Mouse (Mus musculus): Measurements from ENCODE around the gene Fam184b. TPM values are rescaled to one million over a fixed set of nuclear protein-coding genes. Genes with fewer than 3 reads are reported as not detected.

Fam184b gene
- polyA plus RNA-seq, 1 experiment from 2014 or later: 6.7 TPM

DNA sequence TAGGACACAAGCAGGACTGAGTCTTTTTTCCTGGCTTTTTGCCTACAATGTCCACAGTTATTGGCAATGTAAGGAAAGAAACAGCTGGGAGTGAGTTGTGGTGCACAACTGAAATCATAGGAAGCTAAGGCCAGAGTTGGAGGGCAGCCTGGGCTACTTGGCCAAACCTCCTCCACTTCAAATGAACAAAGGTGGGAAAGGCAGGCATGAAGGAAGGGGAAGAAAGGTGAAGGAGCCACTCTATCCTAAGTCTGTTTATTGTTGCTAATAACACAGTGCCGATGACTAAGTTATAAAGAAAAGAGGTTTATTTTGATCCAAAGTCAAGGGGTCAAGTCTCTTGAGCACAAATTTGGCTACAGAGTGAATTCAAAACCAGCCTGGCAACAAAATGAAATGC, 62.0 kb downstream of the Fam184b start:
- Histone ChIP-seq H3K9me3 (ENCODE audit: control insufficient read depth, low read length) (no peaks in the 10 kb centered on the region), H3K4me3 (replicated peaks; ENCODE audit: low read length) (no peak overlapping the region), H3K27ac (no peak overlapping the region), H3K4me1 (replicated peaks; ENCODE audit: control insufficient read depth, insufficient read depth, low read length) (no peaks in the 10 kb centered on the region), H3K27me3 (ENCODE audit: control insufficient read depth, insufficient read depth, low read length) (no peaks in the 10 kb centered on the region), H3K9ac (no peak overlapping the region), H3K36me3 (replicated peaks; ENCODE audit: control insufficient read depth, insufficient read depth) (no peaks in the 10 kb centered on the region), H3K4me2 (replicated peaks) (no peak overlapping the region)
- no peak for DNase-seq (ENCODE audit: low spot score)
- ATAC-seq (ENCODE audit: low FRiP score): no peak
- 93% methylated on average over 1 of the region's 1 CpGs for WGBS

DNA sequence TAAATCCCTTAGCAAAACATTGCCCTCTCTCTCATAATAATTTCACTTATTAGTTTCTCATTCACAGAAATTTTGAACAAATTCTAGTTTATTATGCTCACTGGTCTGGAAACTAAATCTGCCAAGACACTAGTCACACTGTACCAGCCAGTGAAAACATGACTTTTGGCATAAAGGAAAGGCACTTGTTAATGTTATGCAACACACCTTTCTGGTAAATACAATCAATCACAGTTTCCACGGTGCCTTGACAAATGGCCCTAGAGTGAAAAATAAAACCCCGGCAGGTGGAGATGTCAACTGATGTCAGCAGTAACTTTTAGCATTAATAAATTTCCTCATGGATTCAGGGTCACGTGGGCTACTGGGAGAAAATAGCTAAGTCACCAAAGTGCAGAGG, 62.7 kb downstream of the Fam184b start:
- no peaks in the 10 kb centered on the region for H3K4me1 ChIP-seq (replicated peaks; ENCODE audit: control insufficient read depth, insufficient read depth, low read length)
- H3K36me3 ChIP-seq (replicated peaks; ENCODE audit: control insufficient read depth, insufficient read depth): no peaks in the 10 kb centered on the region
- H3K4me2 ChIP-seq (replicated peaks): no peak overlapping the region
- ATAC-seq (ENCODE audit: low FRiP score) (no peak), DNase-seq (ENCODE audit: low spot score) (no peak)
- H3K27ac ChIP-seq: no peak overlapping the region
- H3K9ac ChIP-seq: no peak overlapping the region
- H3K4me3 ChIP-seq (replicated peaks; ENCODE audit: low read length): no peak overlapping the region
- WGBS: 73% methylated on average over 3 of the region's 3 CpGs
- no peaks in the 10 kb centered on the region for H3K27me3 ChIP-seq (ENCODE audit: control insufficient read depth, insufficient read depth, low read length)
- H3K9me3 ChIP-seq (ENCODE audit: control insufficient read depth, low read length): no peaks in the 10 kb centered on the region

DNA sequence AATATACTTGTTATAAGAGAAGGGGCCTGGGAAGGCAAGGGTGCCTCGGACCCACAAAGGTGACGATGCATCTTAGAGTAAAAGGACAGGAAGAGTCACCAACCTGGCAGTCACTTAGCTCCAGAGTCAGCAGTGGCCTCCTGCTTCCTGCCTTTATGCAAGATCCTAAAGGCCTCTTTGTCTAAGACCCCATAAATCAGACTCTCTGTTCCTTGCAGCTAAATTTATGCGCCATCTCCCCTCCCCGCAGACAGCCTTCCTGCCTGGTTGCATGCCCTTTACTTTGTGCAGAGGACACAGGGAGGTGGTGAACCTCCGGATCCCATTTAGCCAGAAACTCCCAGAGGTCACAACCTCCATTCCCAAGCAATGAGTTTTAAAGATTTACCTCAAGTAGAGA, 66.6 kb downstream of the Fam184b start:
- no peak for DNase-seq (ENCODE audit: low spot score)
- Histone ChIP-seq H3K4me1 (replicated peaks; ENCODE audit: control insufficient read depth, insufficient read depth, low read length) (no peaks in the 10 kb centered on the region), H3K27me3 (ENCODE audit: control insufficient read depth, insufficient read depth, low read length) (no peaks in the 10 kb centered on the region), H3K4me2 (replicated peaks) (no peak overlapping the region), H3K36me3 (replicated peaks; ENCODE audit: control insufficient read depth, insufficient read depth) (no peaks in the 10 kb centered on the region), H3K9ac (no peak overlapping the region), H3K9me3 (ENCODE audit: control insufficient read depth, low read length) (no peaks in the 10 kb centered on the region), H3K4me3 (replicated peaks; ENCODE audit: low read length) (no peak overlapping the region), H3K27ac (no peak overlapping the region)
- WGBS: 24% methylated on average over 5 of the region's 5 CpGs
- no peak for ATAC-seq (ENCODE audit: low FRiP score)

DNA sequence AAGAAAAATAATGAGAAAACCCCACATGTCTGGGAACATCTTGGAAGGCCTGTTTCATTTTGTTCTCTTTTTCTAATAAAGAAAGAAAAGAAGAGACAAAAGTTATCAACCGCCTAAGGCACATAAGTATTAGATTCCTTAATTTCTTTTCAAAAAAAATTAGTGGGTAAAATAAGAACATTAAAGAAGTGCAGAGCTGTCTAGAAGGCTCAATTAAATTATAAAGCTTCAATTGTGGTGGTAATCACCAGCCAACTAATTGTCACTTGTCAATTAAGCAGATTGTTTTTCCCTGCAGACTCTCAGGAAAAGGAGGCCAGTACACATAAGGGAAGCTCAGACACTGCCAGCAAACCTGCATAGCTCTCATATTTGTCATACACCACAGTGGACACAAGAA, 73.6 kb downstream of the Fam184b start:
- Histone ChIP-seq H3K36me3 (replicated peaks; ENCODE audit: control insufficient read depth, insufficient read depth) (no peaks in the 10 kb centered on the region), H3K4me1 (replicated peaks; ENCODE audit: control insufficient read depth, insufficient read depth, low read length) (no peaks in the 10 kb centered on the region), H3K4me3 (replicated peaks; ENCODE audit: low read length) (no peak overlapping the region), H3K27me3 (ENCODE audit: control insufficient read depth, insufficient read depth, low read length) (no peaks in the 10 kb centered on the region), H3K9ac (no peak overlapping the region), H3K4me2 (replicated peaks) (no peak overlapping the region), H3K27ac (no peak overlapping the region), H3K9me3 (ENCODE audit: control insufficient read depth, low read length) (no peaks in the 10 kb centered on the region)
- DNase-seq (ENCODE audit: low spot score) (no peak), ATAC-seq (ENCODE audit: low FRiP score) (no peak)
- 84% methylated on average over 1 of the region's 1 CpGs for WGBS

DNA sequence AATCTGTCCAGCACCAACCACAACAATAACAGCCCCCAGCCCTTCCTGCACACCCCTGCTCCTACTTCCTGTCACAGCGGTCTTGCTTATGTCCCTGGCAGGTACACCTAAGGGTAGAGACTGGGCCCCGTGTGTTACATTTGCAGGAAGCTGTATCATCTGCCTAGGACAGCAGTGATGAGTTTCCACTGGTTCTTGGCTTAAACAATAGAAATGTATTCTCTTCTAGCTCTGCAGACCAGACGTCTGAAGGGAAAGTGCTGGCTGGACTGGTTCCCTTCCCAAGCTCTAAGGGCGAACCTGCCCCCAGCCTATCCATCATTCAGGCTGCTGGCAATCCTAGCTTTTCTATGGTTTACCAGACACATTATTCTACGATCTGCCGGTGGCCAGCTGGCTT, 75.4 kb downstream of the Fam184b start:
- no peak for DNase-seq (ENCODE audit: low spot score)
- H3K27ac ChIP-seq: no peak overlapping the region
- H3K27me3 ChIP-seq (ENCODE audit: control insufficient read depth, insufficient read depth, low read length): no peaks in the 10 kb centered on the region
- no peak for ATAC-seq (ENCODE audit: low FRiP score)
- WGBS: 69% methylated on average over 6 of the region's 6 CpGs
- no peaks in the 10 kb centered on the region for H3K36me3 ChIP-seq (replicated peaks; ENCODE audit: control insufficient read depth, insufficient read depth)
- no peak overlapping the region for H3K9ac ChIP-seq
- no peaks in the 10 kb centered on the region for H3K4me1 ChIP-seq (replicated peaks; ENCODE audit: control insufficient read depth, insufficient read depth, low read length)
- no peaks in the 10 kb centered on the region for H3K9me3 ChIP-seq (ENCODE audit: control insufficient read depth, low read length)
- H3K4me3 ChIP-seq (replicated peaks; ENCODE audit: low read length): no peak overlapping the region
- no peak overlapping the region for H3K4me2 ChIP-seq (replicated peaks)

DNA sequence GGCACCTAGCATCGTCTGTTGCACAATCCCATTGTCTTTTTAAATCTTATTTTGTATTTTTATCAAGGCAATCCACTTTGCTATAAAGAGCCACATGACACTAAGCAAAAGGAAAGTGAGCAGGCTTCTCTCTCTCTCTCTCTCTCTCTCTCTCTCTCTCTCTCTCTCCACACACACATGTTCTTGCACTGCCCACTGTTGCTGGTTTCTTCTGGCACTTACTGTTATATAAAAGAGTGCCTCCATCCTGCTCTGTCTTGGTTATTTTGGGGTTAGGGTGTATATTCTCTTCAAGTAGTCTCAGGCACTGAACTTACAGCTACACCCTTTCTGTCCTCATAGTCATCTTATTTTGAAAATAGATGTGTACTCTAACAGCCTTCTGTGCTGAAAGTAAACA, 89.8 kb downstream of the Fam184b start:
- DNase-seq (ENCODE audit: low spot score): no peak
- 92% methylated on average over 1 of the region's 1 CpGs for WGBS
- Histone ChIP-seq H3K27ac (no peak overlapping the region), H3K4me2 (replicated peaks) (no peak overlapping the region), H3K9ac (no peak overlapping the region), H3K4me3 (replicated peaks; ENCODE audit: low read length) (no peak overlapping the region), H3K4me1 (replicated peaks; ENCODE audit: control insufficient read depth, insufficient read depth, low read length) (no peaks in the 10 kb centered on the region), H3K27me3 (ENCODE audit: control insufficient read depth, insufficient read depth, low read length) (no peaks in the 10 kb centered on the region), H3K36me3 (replicated peaks; ENCODE audit: control insufficient read depth, insufficient read depth) (no peaks in the 10 kb centered on the region), H3K9me3 (ENCODE audit: control insufficient read depth, low read length) (no peaks in the 10 kb centered on the region)
- ATAC-seq (ENCODE audit: low FRiP score): no peak

DNA sequence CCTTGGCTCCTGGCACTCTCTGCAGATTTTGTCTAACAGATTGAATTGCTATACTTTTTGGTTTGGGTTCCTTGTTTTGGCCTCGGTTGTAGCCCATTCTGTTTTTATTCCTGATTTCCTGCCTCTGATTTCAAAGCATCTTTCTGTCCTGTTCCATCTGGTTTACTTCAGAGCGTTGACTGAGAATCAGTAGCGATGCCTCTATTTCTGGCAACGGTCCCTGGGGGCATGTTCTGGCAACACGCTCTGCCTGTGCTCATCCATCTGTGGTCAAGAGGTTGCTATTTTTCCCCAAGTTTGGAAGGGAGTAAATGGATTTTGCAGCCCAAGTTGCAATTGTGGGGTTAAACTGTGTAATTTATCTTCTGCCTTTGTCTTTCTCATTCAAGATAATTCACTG, 96.0 kb downstream of the Fam184b start:
- Histone ChIP-seq H3K27ac (no peak overlapping the region), H3K4me3 (replicated peaks; ENCODE audit: low read length) (no peak overlapping the region), H3K36me3 (replicated peaks; ENCODE audit: control insufficient read depth, insufficient read depth) (no peaks in the 10 kb centered on the region), H3K4me1 (replicated peaks; ENCODE audit: control insufficient read depth, insufficient read depth, low read length) (no peaks in the 10 kb centered on the region), H3K9me3 (ENCODE audit: control insufficient read depth, low read length) (no peaks in the 10 kb centered on the region), H3K4me2 (replicated peaks) (no peak overlapping the region), H3K27me3 (ENCODE audit: control insufficient read depth, insufficient read depth, low read length) (no peaks in the 10 kb centered on the region), H3K9ac (no peak overlapping the region)
- DNase-seq (ENCODE audit: low spot score) (no peak), ATAC-seq (ENCODE audit: low FRiP score) (no peak)
- 62% methylated on average over 5 of the region's 5 CpGs for WGBS

DNA sequence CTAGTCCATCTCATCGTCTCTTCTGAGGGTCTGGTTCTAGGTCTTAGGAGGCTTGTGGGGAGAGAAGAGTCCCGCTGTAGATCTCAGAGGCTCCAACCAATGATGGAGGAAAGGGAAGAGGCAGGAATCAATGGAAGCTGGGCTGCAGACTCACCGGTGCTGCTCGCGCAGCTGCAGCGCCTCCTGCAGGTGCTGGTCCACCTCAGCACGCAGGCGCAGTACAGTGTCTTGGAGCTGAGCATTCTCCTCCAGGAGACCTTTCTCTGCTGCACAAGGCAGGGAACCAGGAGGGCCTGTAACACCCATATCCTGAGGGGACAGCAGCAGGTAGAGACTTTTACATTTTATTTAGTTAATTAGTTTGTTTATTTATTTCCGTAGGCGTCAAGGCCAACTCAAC, 99.9 kb downstream of the Fam184b start:
- Histone ChIP-seq H3K4me3 (replicated peaks; ENCODE audit: low read length) (no peak overlapping the region), H3K4me1 (replicated peaks; ENCODE audit: control insufficient read depth, insufficient read depth, low read length) (no peaks in the 10 kb centered on the region), H3K9me3 (ENCODE audit: control insufficient read depth, low read length) (no peaks in the 10 kb centered on the region), H3K27me3 (ENCODE audit: control insufficient read depth, insufficient read depth, low read length) (no peaks in the 10 kb centered on the region), H3K9ac (no peak overlapping the region), H3K4me2 (replicated peaks) (no peak overlapping the region), H3K36me3 (replicated peaks; ENCODE audit: control insufficient read depth, insufficient read depth) (no peaks in the 10 kb centered on the region), H3K27ac (no peak overlapping the region)
- 55% methylated on average over 10 of the region's 10 CpGs for WGBS
- DNase-seq (ENCODE audit: low spot score): no peak
- ATAC-seq (ENCODE audit: low FRiP score): no peak

DNA sequence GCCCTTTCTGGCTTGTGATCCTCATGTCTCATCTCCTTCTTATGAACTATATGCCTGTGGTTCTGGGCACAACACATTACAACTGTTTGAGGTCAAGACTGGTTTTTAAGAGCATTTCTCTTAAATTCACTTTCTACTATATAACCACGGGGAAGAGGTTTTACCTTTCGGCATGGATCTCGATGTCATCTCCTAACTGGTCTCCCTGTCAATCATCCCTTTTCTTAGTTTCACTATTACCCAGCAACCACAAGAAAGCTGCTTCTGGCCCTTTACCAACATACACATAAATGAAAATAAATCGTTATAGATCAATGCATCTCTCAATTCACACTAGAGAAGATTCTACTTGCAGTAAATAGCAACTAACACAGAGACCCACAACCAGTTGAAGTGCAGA, 104.2 kb downstream of the Fam184b start:
- no peaks in the 10 kb centered on the region for H3K27me3 ChIP-seq (ENCODE audit: control insufficient read depth, insufficient read depth, low read length)
- no peak overlapping the region for H3K4me2 ChIP-seq (replicated peaks)
- no peaks in the 10 kb centered on the region for H3K9me3 ChIP-seq (ENCODE audit: control insufficient read depth, low read length)
- H3K27ac ChIP-seq: no peak overlapping the region
- 70% methylated on average over 4 of the region's 4 CpGs for WGBS
- DNase-seq (ENCODE audit: low spot score) (no peak), ATAC-seq (ENCODE audit: low FRiP score) (no peak)
- H3K4me1 ChIP-seq (replicated peaks; ENCODE audit: control insufficient read depth, insufficient read depth, low read length): no peaks in the 10 kb centered on the region
- peaks cover 14% of the 10 kb centered on the region for H3K36me3 ChIP-seq (replicated peaks; ENCODE audit: control insufficient read depth, insufficient read depth)
- no peak overlapping the region for H3K4me3 ChIP-seq (replicated peaks; ENCODE audit: low read length)
- no peak overlapping the region for H3K9ac ChIP-seq

DNA sequence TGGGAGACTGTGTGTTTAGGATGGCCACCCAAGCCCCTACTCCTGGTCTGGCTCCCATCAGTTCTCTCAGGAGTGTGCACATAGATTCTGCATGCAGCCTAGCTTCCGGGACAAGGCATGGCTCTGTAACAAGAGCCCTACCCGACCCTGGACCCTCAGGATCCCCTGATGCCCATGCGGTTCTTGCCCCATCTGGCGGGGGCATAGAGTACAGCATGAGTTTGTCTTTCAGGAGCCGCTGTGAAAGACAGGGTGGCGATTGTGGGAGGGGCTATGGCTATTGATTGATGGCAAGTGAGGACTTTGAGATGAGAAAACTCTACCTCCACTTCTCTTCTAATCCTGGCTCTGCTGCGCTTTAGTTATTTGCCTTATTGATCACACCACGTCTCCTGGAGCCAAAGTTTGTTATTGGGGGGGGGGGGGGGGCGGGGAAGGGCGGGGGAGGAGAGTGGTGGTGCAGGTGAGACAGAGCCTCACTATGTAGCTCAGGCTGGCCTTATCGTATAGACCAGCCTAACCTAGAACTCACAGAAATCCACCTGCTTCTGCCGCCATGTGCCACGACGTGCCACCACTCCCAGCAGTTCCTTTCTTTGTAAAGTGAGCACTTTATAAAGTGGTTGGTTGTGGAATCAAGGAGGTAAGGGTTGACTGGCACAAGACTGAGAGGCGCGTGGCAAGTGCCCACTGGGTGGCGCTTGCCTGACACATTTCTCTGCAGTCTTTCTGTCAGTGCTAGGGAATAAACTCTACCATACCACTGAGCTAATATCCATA, 104.9 kb downstream of the Fam184b start:
- H3K36me3 ChIP-seq (replicated peaks; ENCODE audit: control insufficient read depth, insufficient read depth): peaks cover 21% of the 10 kb centered on the region
- H3K4me2 ChIP-seq (replicated peaks): no peak overlapping the region
- H3K4me1 ChIP-seq (replicated peaks; ENCODE audit: control insufficient read depth, insufficient read depth, low read length): no peaks in the 10 kb centered on the region
- H3K4me3 ChIP-seq (replicated peaks; ENCODE audit: low read length): no peak overlapping the region
- peak; percentile 76 for ATAC-seq (ENCODE audit: low FRiP score)
- peak; percentile 52 for DNase-seq (ENCODE audit: low spot score)
- no peaks in the 10 kb centered on the region for H3K27me3 ChIP-seq (ENCODE audit: control insufficient read depth, insufficient read depth, low read length)
- no peaks in the 10 kb centered on the region for H3K9me3 ChIP-seq (ENCODE audit: control insufficient read depth, low read length)
- H3K9ac ChIP-seq: no peak overlapping the region
- H3K27ac ChIP-seq: no peak overlapping the region
- WGBS: 9% methylated on average over 15 of the region's 17 CpGs

Data from hindbrain, embryonic 14.5 days (tissue).